Mouse (Mus musculus): Measurements from ENCODE around the gene Alk. TPM values are rescaled to one million over a fixed set of nuclear protein-coding genes. Genes with fewer than 3 reads are reported as not detected.

The Alk gene
- polyA plus RNA-seq, 1 experiment from 2014 or later = 0.77 TPM

- Histone ChIP-seq H3K4me3 (replicated peaks) (no peak overlapping the region), H3K9ac (no peak overlapping the region), H3K9me3 (no peaks in the 10 kb centered on the region), H3K36me3 (replicated peaks) (no peaks in the 10 kb centered on the region), H3K4me2 (no peak overlapping the region), H3K27me3 (no peaks in the 10 kb centered on the region), H3K27ac (no peak overlapping the region), H3K4me1 (no peaks in the 10 kb centered on the region)
- WGBS = 77% methylated on average over 7 of the region's 7 CpGs
- ATAC-seq (ENCODE audit: low FRiP score) = no peak
Observed at GRCm38 (mm10) chr17:72144946-72145598, 459.4 kb downstream of the Alk start.

DNA sequence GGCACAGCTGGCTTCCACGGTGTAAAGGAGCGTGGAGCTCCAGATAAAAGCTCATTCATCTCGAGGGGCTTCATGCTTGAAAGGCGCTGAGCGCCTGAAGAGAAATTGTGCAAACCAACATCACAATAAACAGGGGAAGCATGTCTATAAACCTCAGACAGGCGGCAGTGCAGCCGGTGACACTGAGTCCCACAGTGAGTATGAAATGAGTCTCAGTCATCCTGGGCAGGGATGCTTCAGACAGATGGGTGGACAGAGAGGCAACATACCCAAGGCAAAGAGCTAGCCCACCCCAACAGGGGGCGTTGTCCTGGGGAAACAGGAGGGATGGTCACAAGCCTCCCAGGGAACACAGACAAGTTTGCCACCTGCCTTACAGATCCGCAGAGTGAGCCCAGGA lies 460.0 kb downstream of the Alk start:
- Histone ChIP-seq H3K27me3 (no peaks in the 10 kb centered on the region), H3K4me1 (no peaks in the 10 kb centered on the region), H3K27ac (no peak overlapping the region), H3K4me2 (no peak overlapping the region), H3K36me3 (replicated peaks) (no peaks in the 10 kb centered on the region), H3K9ac (no peak overlapping the region), H3K9me3 (no peaks in the 10 kb centered on the region), H3K4me3 (replicated peaks) (no peak overlapping the region)
- WGBS = 72% methylated on average over 9 of the region's 9 CpGs
- no peak for ATAC-seq (ENCODE audit: low FRiP score)

DNA sequence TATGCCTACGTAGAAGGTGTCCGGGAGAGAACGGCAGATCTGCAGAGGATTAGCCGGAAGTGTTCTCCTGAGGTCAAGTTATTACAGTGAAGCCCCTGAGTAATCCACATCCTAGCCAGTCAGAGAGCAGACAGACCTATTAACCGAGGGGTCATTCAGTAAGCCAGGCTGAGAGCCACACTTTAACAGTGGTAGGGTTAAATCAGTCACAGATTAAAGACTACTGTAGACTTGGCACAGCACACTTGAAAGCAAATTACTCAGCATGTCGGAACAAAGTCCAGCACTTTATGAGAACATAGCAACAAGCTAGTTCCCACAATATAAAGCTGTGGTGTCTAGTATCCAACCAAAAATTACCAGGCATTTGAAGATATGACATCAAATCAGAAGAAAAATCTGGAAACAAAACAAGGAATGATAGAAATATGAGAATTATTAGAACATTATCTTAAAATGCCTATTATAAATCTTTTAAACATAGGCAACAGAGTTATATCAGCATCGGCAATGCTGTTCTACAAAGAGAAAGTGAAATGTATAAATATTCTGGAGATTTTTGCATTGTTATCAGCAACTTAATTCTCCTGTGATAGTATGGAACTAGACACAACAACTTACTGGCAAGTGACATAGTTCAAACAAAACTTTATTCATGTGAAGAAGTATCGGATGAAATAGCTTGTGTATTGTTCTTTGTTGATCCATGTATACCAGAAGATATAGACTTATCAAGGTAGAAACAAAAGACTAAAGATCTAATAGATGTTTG lies 472.1 kb downstream of the Alk start:
- WGBS = 84% methylated on average over 8 of the region's 8 CpGs
- Histone ChIP-seq H3K27me3 (no peaks in the 10 kb centered on the region), H3K27ac (no peak overlapping the region), H3K9ac (no peak overlapping the region), H3K4me2 (no peak overlapping the region), H3K36me3 (replicated peaks) (no peaks in the 10 kb centered on the region), H3K4me3 (replicated peaks) (no peak overlapping the region), H3K9me3 (no peaks in the 10 kb centered on the region), H3K4me1 (no peaks in the 10 kb centered on the region)
- no peak for ATAC-seq (ENCODE audit: low FRiP score)

DNA sequence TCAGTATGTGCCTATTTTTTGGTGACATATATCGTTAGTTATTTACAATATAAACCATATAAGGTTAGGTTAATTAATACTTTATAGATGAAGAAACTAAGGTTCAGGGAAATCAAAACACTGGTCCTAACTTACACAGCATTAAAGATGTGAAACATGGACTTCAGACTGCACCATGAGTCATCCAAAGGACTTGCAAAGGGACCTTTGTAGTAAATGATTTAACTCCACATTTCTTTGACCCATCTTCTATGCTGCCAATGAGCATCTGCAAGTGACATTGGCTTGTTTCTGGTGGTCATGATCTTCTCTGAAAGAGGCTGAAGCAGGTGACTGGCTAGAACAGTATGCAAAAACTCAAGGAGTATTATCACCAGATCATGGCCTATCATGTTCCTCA lies 482.8 kb downstream of the Alk start:
- Histone ChIP-seq H3K9ac (no peak overlapping the region), H3K4me1 (no peaks in the 10 kb centered on the region), H3K27ac (no peak overlapping the region), H3K27me3 (no peaks in the 10 kb centered on the region), H3K9me3 (no peaks in the 10 kb centered on the region), H3K4me3 (replicated peaks) (no peak overlapping the region), H3K36me3 (replicated peaks) (no peaks in the 10 kb centered on the region), H3K4me2 (no peak overlapping the region)
- no peak for ATAC-seq (ENCODE audit: low FRiP score)
- 82% methylated on average over 1 of the region's 1 CpGs for WGBS

- Histone ChIP-seq H3K4me2 (no peak overlapping the region), H3K4me1 (peaks cover 2% of the 10 kb centered on the region; the same call in 1 of the 2 replicates), H3K27me3 (no peaks in the 10 kb centered on the region), H3K4me3 (replicated peaks) (no peak overlapping the region), H3K9me3 (no peaks in the 10 kb centered on the region), H3K9ac (no peak overlapping the region), H3K36me3 (replicated peaks) (no peaks in the 10 kb centered on the region), H3K27ac (no peak overlapping the region)
- no peak for ATAC-seq (ENCODE audit: low FRiP score)
- 41% methylated on average over 11 of the region's 11 CpGs for WGBS
Observed at GRCm38 (mm10) chr17:72120278-72120677, 484.1 kb downstream of the Alk start.

DNA sequence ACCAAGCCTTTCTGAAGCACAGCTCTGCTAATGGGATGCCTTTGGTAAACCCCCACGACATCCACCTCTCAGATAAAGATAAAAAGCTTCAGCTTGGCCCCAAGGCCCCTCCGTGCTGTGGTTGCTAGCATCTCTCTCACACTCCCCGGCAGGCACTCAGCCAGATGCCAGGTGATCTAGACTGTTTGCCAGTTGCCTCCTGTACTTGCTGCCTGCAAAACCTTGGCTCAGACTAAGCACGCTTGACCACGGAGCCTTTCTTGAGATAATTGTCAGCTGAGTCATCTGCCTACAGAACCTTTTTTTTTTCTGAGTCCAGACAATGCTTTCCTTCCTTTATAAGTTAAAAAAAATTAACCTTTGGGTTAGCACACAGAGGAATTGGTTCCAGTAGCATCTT lies 486.1 kb downstream of the Alk start:
- Histone ChIP-seq H3K9me3 (no peaks in the 10 kb centered on the region), H3K4me2 (no peak overlapping the region), H3K36me3 (replicated peaks) (no peaks in the 10 kb centered on the region), H3K27ac (no peak overlapping the region), H3K4me1 (peaks cover 7% of the 10 kb centered on the region), H3K4me3 (replicated peaks) (no peak overlapping the region), H3K9ac (no peak overlapping the region), H3K27me3 (no peaks in the 10 kb centered on the region)
- WGBS = 80% methylated on average over 5 of the region's 5 CpGs
- no peak for ATAC-seq (ENCODE audit: low FRiP score)

DNA sequence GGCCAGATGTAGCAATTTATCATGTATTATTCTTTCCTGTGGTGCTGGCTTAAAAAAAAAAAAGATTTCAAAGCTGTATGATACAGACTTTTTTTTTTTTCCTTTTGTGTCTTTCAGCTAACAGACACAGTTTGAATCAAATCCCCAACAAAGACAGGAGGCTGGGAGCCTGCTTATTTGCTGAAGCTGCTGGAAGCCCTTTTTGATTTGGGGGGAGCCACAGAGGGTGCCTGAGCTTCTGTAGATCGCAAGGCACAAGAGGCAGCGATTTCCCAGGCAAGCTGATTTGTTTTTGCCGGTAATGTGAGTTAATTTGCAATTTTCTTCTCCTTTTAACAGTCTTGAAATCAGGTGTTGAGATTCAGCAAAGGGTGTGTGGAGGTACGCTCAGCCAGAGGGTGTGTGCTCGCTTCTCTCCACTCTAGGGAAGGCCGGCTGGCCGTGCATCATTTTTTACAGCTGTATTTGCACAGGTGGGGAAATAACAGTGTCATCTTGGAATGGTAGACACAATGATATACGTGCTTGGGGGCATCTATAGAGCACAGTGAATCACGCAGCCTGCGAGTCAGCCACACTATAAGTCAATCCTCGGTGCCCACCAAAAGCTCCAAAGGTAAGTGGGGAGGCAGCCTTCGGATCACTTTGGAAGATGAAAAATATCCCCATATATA lies 489.0 kb downstream of the Alk start:
- ATAC-seq (ENCODE audit: low FRiP score) = no peak
- Histone ChIP-seq H3K9me3 (no peaks in the 10 kb centered on the region), H3K27ac (no peak overlapping the region), H3K4me3 (replicated peaks) (no peak overlapping the region), H3K36me3 (replicated peaks) (no peaks in the 10 kb centered on the region), H3K4me2 (no peak overlapping the region), H3K27me3 (no peaks in the 10 kb centered on the region), H3K4me1 (peaks cover 7% of the 10 kb centered on the region), H3K9ac (no peak overlapping the region)
- WGBS = 47% methylated on average over 12 of the region's 12 CpGs

GRCm38 (mm10) chr17:72112004-72112403 lies 492.4 kb downstream of the Alk start:
- no peaks in the 10 kb centered on the region for H3K9me3 ChIP-seq
- no peak overlapping the region for H3K27ac ChIP-seq
- no peak overlapping the region for H3K4me3 ChIP-seq (replicated peaks)
- peaks cover 7% of the 10 kb centered on the region for H3K4me1 ChIP-seq
- no peak for ATAC-seq (ENCODE audit: low FRiP score)
- no peaks in the 10 kb centered on the region for H3K27me3 ChIP-seq
- no peaks in the 10 kb centered on the region for H3K36me3 ChIP-seq (replicated peaks)
- H3K4me2 ChIP-seq = no peak overlapping the region
- H3K9ac ChIP-seq = no peak overlapping the region

DNA sequence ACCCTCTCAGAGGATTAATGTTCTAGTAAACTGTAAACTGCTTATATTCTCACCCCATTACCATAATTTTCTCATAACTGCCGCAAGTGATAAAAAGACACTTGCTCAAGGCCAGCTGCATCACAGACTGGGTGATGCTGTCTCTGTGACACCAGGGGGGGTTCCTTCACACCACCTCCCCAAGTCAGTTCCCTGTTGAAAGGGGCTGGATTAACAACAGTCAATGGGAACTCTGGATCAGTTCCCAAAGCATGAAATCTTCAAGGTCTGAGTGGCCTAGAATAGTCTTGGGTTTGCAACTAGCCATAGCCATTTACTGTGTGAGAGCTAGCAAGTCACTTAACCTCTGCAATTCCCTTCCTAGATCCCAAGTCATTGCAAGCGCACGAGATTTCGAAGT lies 492.9 kb downstream of the Alk start:
- Histone ChIP-seq H3K36me3 (replicated peaks) (no peaks in the 10 kb centered on the region), H3K27me3 (no peaks in the 10 kb centered on the region), H3K9me3 (no peaks in the 10 kb centered on the region), H3K4me2 (no peak overlapping the region), H3K4me3 (replicated peaks) (no peak overlapping the region), H3K9ac (no peak overlapping the region), H3K27ac (no peak overlapping the region), H3K4me1 (peaks cover 7% of the 10 kb centered on the region)
- ATAC-seq (ENCODE audit: low FRiP score) = no peak
- WGBS = 91% methylated on average over 4 of the region's 4 CpGs

DNA sequence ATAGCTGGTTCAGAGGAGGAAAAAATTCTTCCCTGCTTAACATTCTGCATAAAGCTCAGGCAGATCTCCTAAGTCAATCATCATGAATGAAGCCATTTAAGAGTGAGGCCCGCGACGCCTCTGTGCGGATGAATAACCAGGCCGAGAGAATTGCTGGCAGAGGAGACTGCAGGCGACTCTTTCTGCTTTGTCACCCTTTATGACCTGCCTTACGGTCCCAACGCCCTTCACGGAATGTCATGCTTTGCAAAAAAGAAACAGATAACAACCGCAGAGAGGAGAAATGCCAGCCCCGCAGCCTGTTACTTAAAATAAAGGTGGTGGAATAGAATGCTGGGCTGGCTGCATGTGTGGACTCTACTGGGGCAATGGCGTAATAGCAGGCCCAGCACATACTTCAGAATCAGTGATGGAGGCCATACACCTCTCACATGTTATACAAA lies 517.1 kb downstream of the Alk start:
- Histone ChIP-seq H3K4me1 (peaks cover 3% of the 10 kb centered on the region; the same call in 1 of the 2 replicates), H3K9ac (no peak overlapping the region), H3K4me2 (no peak overlapping the region), H3K9me3 (no peaks in the 10 kb centered on the region), H3K27ac (no peak overlapping the region), H3K36me3 (replicated peaks) (no peaks in the 10 kb centered on the region), H3K4me3 (replicated peaks) (no peak overlapping the region), H3K27me3 (no peaks in the 10 kb centered on the region)
- ATAC-seq (ENCODE audit: low FRiP score) = 0 out of 2 replicates have a peak, but pooled peaks have one; percentile 44
- 56% methylated on average over 12 of the region's 12 CpGs for WGBS

- peaks cover 4% of the 10 kb centered on the region; the same call in 1 of the 2 replicates for H3K27me3 ChIP-seq
- no peak overlapping the region for H3K4me3 ChIP-seq (replicated peaks)
- H3K27ac ChIP-seq = no peak overlapping the region
- H3K9me3 ChIP-seq = no peaks in the 10 kb centered on the region
- ATAC-seq (ENCODE audit: low FRiP score) = no peak
- H3K36me3 ChIP-seq (replicated peaks) = no peaks in the 10 kb centered on the region
- no peak overlapping the region for H3K9ac ChIP-seq
- 33% methylated on average over 2 of the region's 2 CpGs for WGBS
- H3K4me1 ChIP-seq = peaks cover 8% of the 10 kb centered on the region; the same call in 1 of the 2 replicates
- H3K4me2 ChIP-seq = no peak overlapping the region
Observed at GRCm38 (mm10) chr17:72081396-72081795, 523.0 kb downstream of the Alk start.

DNA sequence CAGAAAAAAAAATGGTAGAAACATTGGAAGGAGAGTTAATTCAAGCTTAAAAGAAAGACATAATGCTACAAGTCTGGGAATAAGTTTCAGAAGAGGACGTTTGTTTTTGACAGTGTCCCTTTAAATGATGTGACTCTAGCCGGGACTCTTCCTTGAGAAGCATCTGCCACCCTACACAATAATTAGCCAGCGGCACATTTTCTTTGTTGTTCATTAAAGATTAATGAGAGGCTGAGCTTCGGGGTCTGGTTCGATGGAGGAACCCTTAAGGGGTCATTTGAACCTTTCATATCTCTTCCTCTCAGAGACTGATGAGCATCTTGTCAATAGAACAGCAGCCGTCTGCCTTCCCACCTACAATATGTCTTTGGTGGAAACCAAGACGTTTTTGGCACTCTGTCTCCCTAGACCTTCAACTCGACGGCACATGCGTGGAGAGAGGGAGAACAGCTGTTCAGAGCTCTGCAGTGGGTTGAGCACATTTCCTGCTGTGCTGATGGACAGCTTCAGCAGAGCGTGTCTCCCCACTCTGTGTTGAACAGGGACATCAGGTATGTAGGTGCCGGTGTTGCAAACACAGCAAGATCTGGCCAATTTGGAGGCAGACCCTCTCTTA lies 528.0 kb downstream of the Alk start:
- 37% methylated on average over 12 of the region's 12 CpGs for WGBS
- no peak overlapping the region for H3K4me2 ChIP-seq

More for the DNA sequence above, 528.0 kb downstream of the Alk start:
- Histone ChIP-seq H3K4me1 (peaks cover 8% of the 10 kb centered on the region; the same call in 1 of the 2 replicates), H3K36me3 (replicated peaks) (no peaks in the 10 kb centered on the region), H3K27ac (no peak overlapping the region), H3K9ac (no peak overlapping the region), H3K4me3 (replicated peaks) (no peak overlapping the region), H3K9me3 (no peaks in the 10 kb centered on the region), H3K27me3 (peaks cover 4% of the 10 kb centered on the region; the same call in 1 of the 2 replicates)
- ATAC-seq (ENCODE audit: low FRiP score) = peak; percentile 67; the same call in 1 of the 2 replicates
